Mouse (Mus musculus): ENCODE measurements at regions not wholly inside any gene's neighbourhood (a gene's known extent, or its start where the extent isn't known, plus 50 kb on each side); places are given as distances from the start of the nearest gene placed in this dataset.
A peak's percentile ranks its signal among the peaks of the same experiment; 100 is the strongest.
"Not testable (repeated sequence)": the region's sequence is repeated elsewhere in the genome, so short reads cannot be mapped to it uniquely, and the experiment has no call there.

- DNase-seq = no peak
These were observed 495.2 kb upstream of the Cypt12 start for GRCm38 (mm10) chr3:17452984-17453383.

GRCm38 (mm10) chr3:17460545-17460944 is 487.7 kb upstream of the Cypt12 start:
- DNase-seq = no peak

- no peak for DNase-seq
These were observed 486.8 kb upstream of the Cypt12 start for GRCm38 (mm10) chr3:17461365-17461764.

- no peak for DNase-seq
These were observed 474.4 kb upstream of the Cypt12 start for GRCm38 (mm10) chr3:17473812-17474211.

GRCm38 (mm10) chr3:17489240-17490142 is 458.7 kb upstream of the Cypt12 start:
- peak; percentile 36 to 59 for DNase-seq

- no peak for DNase-seq
These were observed 457.6 kb upstream of the Cypt12 start for GRCm38 (mm10) chr3:17490632-17491031.

GRCm38 (mm10) chr3:17498291-17498690 is 449.9 kb upstream of the Cypt12 start:
- no peak for DNase-seq

GRCm38 (mm10) chr3:17501556-17501955 is 446.7 kb upstream of the Cypt12 start:
- peak; percentile 63 to 77 for DNase-seq

- DNase-seq = peak; percentile 29 to 67
These were observed 406.9 kb upstream of the Cypt12 start for GRCm38 (mm10) chr3:17541346-17541745.

GRCm38 (mm10) chr3:17547559-17548059 is 400.6 kb upstream of the Cypt12 start:
- DNase-seq = no peak

- no peak for DNase-seq
These were observed 365.7 kb upstream of the Cypt12 start for GRCm38 (mm10) chr3:17582487-17582886.

- DNase-seq = no peak
These were observed 358.2 kb upstream of the Cypt12 start for GRCm38 (mm10) chr3:17589956-17590546.

GRCm38 (mm10) chr3:17592463-17592862 is 355.7 kb upstream of the Cypt12 start:
- no peak for DNase-seq

- no peak for DNase-seq
These were observed 351.8 kb upstream of the Cypt12 start for GRCm38 (mm10) chr3:17596365-17596764.

- peak; percentile 6 to 15 for DNase-seq
These were observed 334.7 kb upstream of the Cypt12 start for GRCm38 (mm10) chr3:17613486-17613885.

- DNase-seq = peak; percentile 95
These were observed 331.7 kb upstream of the Cypt12 start for GRCm38 (mm10) chr3:17616439-17617070.

- DNase-seq = peak in 1 of 2 experiments; percentile 3
These were observed 328.7 kb upstream of the Cypt12 start for GRCm38 (mm10) chr3:17619489-17619888.

GRCm38 (mm10) chr3:17619890-17620289 is 328.3 kb upstream of the Cypt12 start:
- DNase-seq = peak in 1 of 2 experiments; percentile 28

GRCm38 (mm10) chr3:17620398-17620797 is 327.8 kb upstream of the Cypt12 start:
- no peak for DNase-seq

- DNase-seq = peak in 1 of 2 experiments; percentile 9
These were observed 315.7 kb upstream of the Cypt12 start for GRCm38 (mm10) chr3:17632484-17632883.

- DNase-seq = no peak
These were observed 311.9 kb upstream of the Cypt12 start for GRCm38 (mm10) chr3:17636276-17636675.

- not testable (repeated sequence) for DNase-seq
These were observed 288.2 kb upstream of the Cypt12 start for GRCm38 (mm10) chr3:17659988-17660387.

GRCm38 (mm10) chr3:17661987-17662386 is 286.2 kb upstream of the Cypt12 start:
- no peak for DNase-seq
